Mouse (Mus musculus) G1E-ER4 (cell line): ENCODE data around the gene Tmem97. TPM values are rescaled to one million over a fixed set of nuclear protein-coding genes. Genes with fewer than 3 reads are reported as not detected.

Source experiments
- GATA1 ChIP-seq: IDR thresholded peaks from one replicate; pipeline ENCODE4 v1.8.0; 2012; ENCODE audit warnings: low read length, inconsistent platforms
- polyA plus RNA-seq: library from polyadenylated mRNA; stranded (reverse); fragments of >175 nt; gene quantifications from 2 replicates; pipeline ENCODE4 v1.2.3, GENCODE M21; 2012

Gene Tmem97
- polyA plus RNA-seq, 1 experiment, result 33.4 TPM

DNA sequence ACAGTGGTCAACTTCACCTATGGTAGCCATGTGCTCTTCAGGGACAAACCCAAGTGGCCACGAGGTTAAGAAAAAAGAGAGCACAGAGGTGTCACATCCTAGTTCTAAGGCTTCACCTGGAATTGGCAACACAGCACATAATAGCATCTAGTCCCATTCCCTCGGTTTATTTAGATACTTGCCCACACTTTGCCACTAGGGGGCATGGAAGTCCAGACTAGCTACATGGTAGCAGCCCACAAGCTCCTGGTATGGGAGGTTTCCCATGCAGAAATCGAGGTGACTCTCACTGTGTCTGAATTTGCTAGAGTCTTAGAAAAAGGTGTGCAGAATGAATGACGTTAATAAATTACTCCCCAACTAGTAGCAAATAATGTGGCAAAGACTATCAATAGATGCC is 9.9 kb upstream of the Tmem97 start:
- TF ChIP-seq GATA1, result no peak

DNA sequence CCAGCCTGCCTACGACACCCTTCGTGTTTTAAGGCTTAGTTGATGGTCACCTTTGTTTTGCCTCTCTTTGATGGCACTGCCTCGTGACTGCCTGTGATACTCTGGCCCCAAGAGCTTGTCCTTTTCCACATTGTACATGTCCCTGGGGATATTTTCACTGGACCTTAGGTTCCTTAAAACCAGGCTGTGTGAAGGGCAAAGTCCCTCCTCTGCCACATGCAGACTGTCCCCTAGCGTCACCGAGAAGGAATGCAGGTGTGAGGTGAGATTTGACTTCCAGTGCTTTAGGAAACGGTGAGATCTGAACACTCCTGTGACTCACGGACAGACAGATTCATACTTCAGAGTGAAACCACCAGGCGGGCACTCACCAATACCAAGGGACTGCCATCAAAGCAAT is 6.7 kb upstream of the Tmem97 start:
- no peak for TF ChIP-seq GATA1

DNA sequence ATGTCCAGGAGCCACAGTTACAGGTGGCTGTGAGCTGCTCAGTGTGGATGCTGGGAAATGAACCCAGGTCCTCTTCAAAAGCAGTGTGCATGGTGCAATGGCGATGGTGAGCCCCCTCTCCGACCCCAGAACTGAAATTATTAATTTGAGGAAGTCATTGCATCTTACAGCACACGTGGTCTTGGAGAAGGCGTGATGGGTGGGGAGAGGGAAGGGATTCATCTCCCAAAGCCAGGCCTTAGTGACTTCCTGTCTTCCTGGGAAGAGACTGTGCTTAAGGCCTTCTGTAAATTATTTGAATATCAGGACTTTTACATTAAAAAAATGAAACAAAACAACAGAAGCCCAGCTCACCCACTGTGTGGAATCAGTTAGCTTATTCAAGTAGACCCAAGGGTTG is 5.5 kb upstream of the Tmem97 start:
- no peak for TF ChIP-seq GATA1

DNA sequence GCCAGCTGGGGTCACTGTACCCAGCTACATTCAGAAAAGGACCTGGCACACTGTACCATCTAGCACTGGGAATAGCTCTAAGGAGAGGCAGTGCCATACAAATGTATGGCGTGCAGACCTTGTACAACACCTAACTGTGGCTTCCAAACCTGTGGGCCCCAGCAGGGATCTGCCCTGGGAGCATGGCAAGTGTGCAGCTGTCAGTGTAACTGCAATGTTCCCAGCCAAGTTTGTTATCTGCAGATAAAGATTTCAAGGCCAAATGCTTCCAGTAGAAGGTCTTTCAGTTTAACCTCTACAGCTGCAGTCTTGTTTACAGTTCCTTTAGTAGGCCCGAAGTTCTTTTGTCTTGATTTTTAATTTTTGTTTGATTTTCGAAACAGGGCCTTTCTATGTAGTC is 5.0 kb upstream of the Tmem97 start:
- no peak for TF ChIP-seq GATA1

DNA sequence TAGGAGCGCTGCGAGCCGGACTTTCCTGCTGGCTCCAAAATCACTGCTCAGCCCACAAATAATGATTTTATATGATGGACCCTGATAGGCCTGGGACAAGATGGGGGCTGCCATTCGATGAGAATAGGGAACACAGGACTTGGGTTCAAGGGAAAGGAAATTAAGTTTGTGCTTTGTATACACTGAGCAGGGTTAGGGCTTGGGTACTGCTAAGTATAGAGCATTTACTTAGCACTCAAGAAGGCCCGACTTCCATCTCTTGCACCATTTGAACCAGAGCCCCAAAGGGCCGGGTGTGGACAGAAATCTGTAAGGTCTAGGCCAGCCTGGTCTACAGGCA is 452 bp upstream of the Tmem97 start:
- TF ChIP-seq GATA1, result no peak

DNA sequence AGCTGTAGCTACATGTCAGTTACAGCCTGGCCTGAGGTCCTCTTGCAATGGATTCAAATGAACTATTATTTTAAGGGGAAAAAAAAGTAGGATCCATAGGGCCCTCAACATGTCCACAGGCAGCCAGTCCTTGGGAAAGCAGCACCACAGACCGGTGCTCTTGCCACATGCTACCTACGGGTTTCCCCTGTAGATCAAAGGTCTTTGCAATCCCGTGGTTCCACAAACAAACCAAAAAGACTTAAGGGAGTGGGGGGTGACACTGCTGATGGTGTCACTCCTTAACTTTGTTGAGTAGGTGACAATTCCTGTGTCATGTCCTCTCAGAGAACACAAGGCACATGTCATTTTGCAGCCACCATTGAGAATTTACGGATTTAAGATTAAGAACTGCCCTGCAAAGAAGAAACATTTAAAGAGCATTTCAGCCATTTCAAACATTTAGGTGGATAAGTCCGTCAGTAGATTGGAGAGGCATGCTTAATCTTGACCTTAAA is 1.0 kb downstream of the Tmem97 start:
- no peak for TF ChIP-seq GATA1

DNA sequence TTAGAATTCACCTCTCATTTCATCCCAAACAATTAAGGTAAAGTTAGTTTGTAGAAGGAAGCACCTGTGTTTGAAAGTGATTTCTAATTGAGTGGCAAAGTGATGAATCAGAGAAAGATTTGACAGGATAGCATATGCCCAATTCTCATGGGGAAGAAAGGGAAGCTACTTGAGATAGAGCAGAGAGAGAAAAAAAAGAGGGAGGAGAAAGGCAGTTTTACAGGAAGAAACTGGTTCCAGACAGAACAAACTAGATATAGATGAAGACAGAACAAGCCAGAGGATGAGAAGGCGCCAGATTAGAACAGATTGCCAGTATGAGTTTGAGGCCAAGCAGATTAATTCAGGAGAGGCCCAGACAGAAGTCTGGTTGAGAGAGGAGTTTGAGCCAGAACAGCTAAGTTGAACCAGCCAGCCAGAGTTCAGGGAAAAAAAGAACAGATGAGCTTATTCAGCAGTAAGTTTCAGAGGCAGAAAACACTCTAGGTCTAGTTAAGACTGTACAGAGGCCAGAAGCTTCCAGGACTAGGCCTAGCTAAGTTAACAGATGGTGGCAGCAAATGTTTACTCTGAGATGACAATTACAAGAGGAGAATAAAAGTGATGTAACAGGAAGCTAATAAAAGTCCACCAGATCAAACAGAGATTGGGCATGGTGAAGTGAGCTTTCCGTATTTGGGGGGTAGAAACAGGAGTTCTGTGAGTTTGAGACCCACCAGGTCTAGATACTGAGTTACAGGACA is 2.7 kb downstream of the Tmem97 start:
- no peak for TF ChIP-seq GATA1

DNA sequence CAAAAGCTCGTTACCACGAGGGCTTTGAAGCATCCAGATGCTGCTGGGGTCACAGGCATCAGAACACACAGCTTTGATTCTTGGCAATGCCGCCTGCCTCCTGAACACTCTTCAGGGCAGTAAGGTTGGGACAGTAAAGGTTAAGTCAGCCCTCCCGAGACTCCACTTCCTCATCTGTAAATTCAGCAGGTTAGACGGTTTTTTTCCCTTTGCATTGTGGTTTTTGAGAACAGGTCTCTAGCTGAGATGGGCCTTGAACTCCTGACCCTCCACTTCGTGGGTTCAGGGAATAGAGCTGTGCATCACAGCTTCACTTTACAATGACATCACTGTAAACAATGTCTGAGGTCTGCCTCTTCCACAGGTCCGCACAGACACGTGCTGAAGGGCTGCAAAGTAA is 5.4 kb downstream of the Tmem97 start:
- no peak for TF ChIP-seq GATA1

DNA sequence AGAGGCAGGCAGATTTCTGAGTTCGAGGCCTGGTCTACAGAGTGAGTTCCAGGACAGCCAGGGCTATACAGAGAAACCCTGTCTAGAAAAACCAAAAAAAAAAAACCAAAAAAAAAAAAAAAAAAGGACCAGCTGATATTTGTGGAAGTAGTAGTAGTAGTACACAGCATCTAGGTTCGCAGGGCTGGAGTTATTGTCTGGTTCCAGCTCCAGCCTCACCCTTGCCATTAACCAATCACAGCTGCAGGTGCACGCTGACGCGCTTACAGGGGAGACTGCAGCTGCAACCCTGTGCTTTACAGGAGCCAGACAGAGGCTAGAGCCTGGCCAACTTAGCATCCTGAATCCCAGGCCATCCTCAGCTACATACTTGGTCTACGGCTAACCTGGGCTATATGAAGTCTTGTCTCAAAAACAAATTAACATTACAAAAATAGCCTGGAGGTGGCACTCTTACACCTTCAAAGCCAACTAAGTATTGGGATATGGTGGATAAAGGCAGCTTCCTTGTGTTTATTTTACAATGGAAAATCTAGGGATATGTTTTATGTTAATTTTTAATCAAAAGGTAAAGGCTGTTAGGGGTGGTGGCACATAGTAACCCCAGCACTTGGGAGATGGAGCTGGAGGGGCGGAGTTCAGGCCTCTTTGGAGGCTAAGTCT is 6.0 kb downstream of the Tmem97 start:
- no peak for TF ChIP-seq GATA1

DNA sequence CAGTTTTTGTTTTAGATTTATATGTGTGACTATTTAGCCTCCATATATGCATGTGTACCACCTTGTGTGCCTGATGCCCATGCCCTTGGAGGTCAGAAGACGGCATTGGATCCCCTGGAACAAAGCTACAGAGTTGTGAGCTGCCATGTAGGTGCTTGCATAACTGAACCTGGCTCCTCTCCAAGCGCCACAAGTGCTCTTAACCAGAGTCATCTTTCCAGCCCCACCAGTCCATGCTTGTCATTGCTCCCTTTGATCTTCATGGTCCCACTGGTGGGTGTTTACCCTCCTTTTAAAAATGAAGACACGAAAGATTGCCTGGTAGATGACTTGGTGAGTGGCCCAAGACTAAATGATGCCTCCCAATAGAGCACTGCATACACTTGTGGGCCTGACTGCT is 10.2 kb downstream of the Tmem97 start:
- no peak for TF ChIP-seq GATA1

DNA sequence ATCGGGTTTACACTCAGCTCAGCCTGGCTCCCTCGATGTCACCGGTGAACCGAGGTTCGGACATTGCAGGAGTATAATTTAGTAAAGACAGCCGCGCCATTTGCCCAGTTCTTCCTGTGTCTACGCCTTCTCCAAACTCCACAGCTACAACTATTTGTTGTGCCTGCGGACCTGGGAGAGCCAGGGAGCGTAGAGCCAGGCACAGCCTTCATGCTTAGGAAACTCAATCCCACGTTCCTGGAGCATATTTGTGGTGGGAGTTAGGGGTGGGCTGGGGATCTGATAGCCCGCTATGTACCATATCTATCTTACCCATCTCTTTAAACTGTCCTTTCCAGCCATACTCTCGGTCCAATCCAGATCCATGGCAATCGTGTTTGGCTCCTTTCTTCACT is 13.9 kb downstream of the Tmem97 start:
- no peak for TF ChIP-seq GATA1

DNA sequence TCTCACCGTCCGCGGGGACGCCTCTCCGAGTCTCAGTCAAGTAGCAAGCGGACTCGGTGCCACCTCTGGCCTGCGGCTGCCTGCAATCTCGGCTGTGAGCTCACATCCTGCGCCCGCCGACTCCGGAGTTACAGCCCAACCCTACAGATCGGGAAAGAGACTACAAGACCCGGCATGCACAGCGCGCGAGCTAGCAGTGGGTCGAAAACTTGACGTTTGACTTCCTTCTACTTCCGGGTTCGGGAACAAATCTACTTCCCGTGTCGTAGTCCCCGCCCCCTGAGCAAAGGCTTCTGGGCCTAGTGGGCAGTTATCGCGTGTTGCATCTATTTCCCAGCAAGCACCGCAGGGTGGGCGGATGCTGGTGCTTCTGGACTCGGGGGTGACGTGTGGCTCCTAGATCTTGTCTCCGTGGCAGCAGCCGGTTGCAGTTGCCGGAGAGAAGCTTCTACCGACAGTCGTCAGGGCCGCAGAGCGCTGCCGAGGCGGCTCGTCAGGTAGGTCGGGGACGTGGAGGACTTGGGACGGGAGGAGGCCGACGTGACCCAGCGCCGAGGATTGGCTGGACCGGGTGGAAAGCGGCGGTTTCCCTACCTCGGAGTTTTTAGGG is 14.4 kb downstream of the Tmem97 start, which contains the start of the genes Tnfaip1 and Ift20:
TSS of gene Tnfaip1 (minus strand) at position 253 of the 610 bp plus-strand sequence.
TSS of gene Ift20 (plus strand) at position 282 of the 610 bp plus-strand sequence.
- TF ChIP-seq GATA1, result no peak

DNA sequence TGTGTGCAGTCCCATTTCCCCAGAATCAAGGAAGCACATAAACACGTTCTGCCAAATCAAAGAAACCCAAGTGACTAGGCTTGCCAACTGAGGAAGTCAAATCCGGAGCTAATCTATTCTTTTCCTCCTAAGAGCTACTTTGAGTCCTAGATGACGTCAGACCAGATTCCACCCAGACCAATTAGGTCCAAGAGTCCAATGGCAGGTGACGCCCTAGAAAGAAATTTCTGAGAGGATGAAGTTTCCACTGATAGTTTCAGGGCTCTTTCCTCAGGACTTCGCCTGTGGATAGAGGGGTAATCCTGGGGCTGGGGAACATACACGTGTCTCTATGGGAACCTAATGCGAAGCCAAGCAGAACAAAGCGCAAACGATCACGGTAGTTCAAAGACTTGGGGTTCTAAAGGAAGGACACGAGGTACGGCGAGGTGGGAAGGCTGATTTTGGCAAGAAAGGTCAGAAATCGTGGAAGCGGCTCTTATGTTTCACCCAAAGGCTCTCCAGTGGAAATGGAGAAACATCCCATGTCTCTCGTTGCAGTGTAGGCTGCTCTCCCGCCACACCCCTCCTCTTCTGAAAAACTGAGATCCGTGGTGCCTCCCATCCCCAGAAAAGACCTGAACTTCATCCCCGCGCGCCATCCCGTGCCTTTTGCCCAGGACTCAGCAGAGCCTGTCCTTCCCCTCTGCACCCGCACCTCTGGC is 15.0 kb downstream of the Tmem97 start:
- TF ChIP-seq GATA1, result no peak

DNA sequence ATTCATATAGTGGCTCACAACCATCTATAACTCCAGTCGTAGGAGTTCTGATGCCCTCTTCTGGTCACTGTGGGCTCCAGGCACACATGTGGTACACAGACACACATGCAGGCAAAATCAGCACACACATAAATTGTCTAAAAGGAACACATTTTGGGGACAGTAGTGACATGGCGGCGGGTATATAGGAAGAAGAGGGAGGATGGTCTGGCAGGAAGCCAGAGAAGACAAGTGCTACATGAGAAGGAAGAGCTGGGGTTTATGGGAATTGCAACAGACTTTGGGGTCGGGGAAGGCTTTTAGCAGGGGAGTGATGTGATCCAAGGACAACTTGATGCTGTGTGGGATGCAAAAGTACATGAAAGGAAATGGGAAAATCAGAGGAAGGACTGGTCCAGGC is 16.1 kb downstream of the Tmem97 start:
- no peak for TF ChIP-seq GATA1

DNA sequence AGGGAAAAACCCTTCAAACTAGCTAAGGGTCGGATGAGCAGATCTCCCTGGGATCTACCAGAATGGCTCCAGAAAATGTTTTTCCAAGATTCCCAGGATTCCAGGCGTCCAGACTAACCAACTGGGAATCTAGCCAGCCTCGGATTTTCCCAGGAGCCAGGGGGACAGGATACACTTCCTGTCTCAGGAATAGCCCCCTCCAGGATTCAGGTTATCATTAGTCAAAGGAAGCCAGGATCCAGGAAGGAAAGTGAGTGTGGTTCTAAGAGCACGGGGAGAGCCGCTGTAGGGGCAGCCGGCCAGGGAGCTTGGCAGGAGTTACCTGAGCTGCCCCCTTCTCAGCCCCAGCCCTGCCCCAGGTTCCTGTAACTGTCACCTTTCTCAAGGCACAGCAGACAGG is 19.5 kb downstream of the Tmem97 start:
- TF ChIP-seq GATA1, result no peak

DNA sequence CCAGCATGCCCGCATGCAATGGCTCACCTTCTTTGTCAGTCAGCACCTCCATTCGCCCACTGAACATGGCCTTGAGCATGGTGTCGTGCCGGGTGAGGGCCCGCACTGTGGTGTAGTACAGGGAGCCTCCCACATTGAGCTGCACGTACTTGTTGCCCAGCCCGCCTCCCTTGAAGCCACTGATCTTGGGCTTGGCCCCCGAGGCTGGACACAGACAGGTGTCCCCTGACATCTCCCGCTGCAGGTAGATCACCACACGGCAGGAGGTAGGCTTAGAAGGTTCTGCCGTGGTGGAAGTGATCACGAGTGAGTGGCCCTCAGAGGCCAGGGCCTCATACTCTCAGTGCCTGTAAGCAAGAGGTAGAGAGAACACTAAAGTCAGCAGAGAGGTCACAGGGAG is 20.6 kb downstream of the Tmem97 start:
- TF ChIP-seq GATA1, result no peak
